Mouse (Mus musculus): Measurements from ENCODE around the gene Tns4. TPM values are rescaled to one million over a fixed set of nuclear protein-coding genes. Genes with fewer than 3 reads are reported as not detected.

The Tns4 gene
- 0.44 TPM for polyA plus RNA-seq (2015; fragmentation: Illumina TruSeq; extraction: RNeasy Lipid Tissue Mini Kit (QIAGEN cat#74804); ENCODE audit: insufficient read depth, low replicate concordance)

DNA sequence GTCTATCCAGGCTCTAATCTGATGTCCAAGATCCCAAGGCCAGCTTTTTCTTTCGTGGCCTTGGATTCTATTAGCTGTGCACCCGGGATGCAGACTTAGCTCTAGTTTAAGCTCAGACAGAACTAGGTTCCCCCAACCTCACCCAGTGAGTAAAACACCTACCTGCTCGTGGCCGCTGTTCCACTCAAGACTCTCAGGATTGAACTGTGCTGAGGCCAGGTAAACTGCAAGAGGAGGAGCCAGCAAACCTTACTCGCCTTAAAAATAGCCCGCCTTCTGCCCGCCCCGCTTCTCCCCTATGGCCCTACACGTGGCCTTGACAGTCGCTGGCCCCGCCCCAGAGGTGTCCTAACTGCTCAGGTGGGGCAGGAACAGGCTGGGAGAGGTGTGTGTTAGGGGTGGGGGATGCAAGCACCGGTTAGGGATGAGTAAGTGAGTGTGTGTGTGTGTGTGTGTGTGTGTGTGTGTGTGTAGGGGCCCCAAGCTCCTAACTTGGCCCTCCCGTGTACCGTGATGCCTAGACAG is at the start of gene Tns4:
Gene Tns4, minus strand, starts transcription at position 230 of the 525 bp plus-strand sequence.

DNA sequence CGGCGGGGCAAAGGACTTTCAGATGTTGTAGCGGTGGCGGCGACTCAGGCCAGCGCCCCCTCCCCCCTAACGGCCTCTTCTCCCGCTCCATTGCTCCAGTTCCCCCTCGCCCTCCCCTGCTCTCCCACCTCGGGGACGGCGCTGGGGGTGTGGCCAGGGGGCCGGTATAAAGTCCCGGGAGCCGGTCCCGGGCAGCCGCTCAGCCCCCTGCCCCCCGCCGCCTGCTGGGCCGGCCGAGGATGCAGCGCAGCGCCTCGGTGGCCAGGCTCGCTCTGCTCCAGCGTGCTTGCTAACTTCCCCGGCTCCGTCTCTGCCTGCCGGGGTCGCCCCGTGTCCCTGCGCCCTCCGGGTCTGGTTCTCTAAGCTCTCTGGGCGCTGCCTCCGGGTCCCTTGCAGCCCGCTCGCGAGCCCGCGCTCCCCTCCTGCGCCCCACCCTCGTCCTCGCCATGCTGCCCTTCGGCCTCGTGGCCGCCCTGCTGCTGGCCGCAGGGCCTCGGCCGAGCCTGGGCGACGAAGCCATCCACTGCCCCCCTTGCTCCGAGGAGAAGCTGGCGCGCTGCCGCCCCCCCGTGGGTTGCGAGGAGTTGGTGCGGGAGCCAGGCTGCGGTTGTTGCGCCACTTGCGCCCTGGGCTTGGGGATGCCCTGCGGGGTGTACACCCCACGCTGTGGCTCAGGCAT is 47.9 kb downstream of the Tns4 start, which contains the start of gene Igfbp4:
Gene Igfbp4, plus strand, starts transcription at position 194 of the 679 bp plus-strand sequence.

DNA sequence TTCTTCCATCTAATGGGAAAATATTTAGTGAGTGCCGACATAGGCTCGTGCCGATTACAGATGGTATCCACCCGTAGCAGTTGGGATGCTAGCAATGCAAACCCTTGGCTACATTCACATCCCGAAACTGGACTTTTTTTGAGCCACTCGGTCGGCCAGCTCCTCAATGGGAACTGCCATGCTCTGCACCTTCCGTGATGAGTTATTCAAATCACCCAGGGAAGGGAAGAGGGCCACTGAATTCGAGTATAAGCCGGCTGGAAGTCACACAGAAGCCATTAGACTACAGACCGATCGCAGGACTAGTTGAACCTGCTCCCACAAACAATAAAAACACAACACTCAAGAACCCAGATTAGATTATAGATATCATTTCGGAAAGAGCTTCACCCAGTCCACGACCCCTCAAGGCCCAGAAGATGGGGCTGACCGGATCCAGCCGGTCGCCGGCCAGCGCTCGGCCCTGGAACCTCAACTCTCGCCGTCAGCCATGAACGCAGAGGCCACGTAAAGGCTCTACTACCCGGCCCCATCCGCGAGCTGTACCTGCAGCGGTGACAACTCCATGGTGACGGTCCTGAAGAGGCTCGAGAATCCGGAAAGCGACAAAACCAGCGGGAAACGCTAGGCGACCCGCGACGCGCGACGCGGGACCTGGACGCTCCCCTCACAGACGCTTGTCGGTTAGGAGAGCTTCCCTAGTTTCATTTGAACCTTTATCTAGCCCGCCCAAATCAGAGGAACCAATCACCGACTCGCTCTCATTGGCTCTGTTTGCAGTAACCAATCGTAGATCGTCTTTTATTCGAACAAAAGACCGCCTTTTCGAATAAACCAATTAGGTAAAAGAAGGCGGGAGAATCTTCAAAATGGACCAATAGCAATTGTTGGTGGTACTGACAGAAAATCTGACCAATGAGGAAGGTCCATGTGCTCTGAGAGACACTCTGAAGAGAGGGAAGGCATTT is 65.3 kb downstream of the Tns4 start, which contains the start of gene Top2a:
Gene Top2a, minus strand, starts transcription at position 690 of the 968 bp plus-strand sequence.

Other genes with a start within 250 kb of the Tns4 start
- 18.5 TPM for gene Wipf2, start 225.7 kb downstream of the Tns4 start, polyA plus RNA-seq (2015; fragmentation: Illumina TruSeq; extraction: RNeasy Lipid Tissue Mini Kit (QIAGEN cat#74804); ENCODE audit: insufficient read depth, low replicate concordance)
- 8.2 TPM for gene Cdc6, start 181.5 kb downstream of the Tns4 start, polyA plus RNA-seq (2015; fragmentation: Illumina TruSeq; extraction: RNeasy Lipid Tissue Mini Kit (QIAGEN cat#74804); ENCODE audit: insufficient read depth, low replicate concordance)
- 15.3 TPM for gene Rara, start 161.5 kb downstream of the Tns4 start, polyA plus RNA-seq (2015; fragmentation: Illumina TruSeq; extraction: RNeasy Lipid Tissue Mini Kit (QIAGEN cat#74804); ENCODE audit: insufficient read depth, low replicate concordance)
- not detected for gene Gjd3, start 106.3 kb downstream of the Tns4 start, polyA plus RNA-seq (2015; fragmentation: Illumina TruSeq; extraction: RNeasy Lipid Tissue Mini Kit (QIAGEN cat#74804); ENCODE audit: insufficient read depth, low replicate concordance)
- 72.4 TPM for gene Top2a, start 65.1 kb downstream of the Tns4 start, polyA plus RNA-seq (2015; fragmentation: Illumina TruSeq; extraction: RNeasy Lipid Tissue Mini Kit (QIAGEN cat#74804); ENCODE audit: insufficient read depth, low replicate concordance)
- 75.3 TPM for gene Igfbp4, start 48.1 kb downstream of the Tns4 start, polyA plus RNA-seq (2015; fragmentation: Illumina TruSeq; extraction: RNeasy Lipid Tissue Mini Kit (QIAGEN cat#74804); ENCODE audit: insufficient read depth, low replicate concordance)
- 86.0 TPM for gene Ccr7, start 65.8 kb upstream of the Tns4 start, polyA plus RNA-seq (2015; fragmentation: Illumina TruSeq; extraction: RNeasy Lipid Tissue Mini Kit (QIAGEN cat#74804); ENCODE audit: insufficient read depth, low replicate concordance)
- gene Smarce1, start 141.7 kb upstream of the Tns4 start, polyA plus RNA-seq (2015; fragmentation: Illumina TruSeq; extraction: RNeasy Lipid Tissue Mini Kit (QIAGEN cat#74804); ENCODE audit: insufficient read depth, low replicate concordance), result 150 TPM
- gene Krt222, start 154.8 kb upstream of the Tns4 start, polyA plus RNA-seq (2015; fragmentation: Illumina TruSeq; extraction: RNeasy Lipid Tissue Mini Kit (QIAGEN cat#74804); ENCODE audit: insufficient read depth, low replicate concordance), result 4.5 TPM
- gene Krt24, start 196.0 kb upstream of the Tns4 start, polyA plus RNA-seq (2015; fragmentation: Illumina TruSeq; extraction: RNeasy Lipid Tissue Mini Kit (QIAGEN cat#74804); ENCODE audit: insufficient read depth, low replicate concordance), result not detected
- gene Krt25, start 233.6 kb upstream of the Tns4 start, polyA plus RNA-seq (2015; fragmentation: Illumina TruSeq; extraction: RNeasy Lipid Tissue Mini Kit (QIAGEN cat#74804); ENCODE audit: insufficient read depth, low replicate concordance), result not detected
- not detected for gene Krt26, start 248.7 kb upstream of the Tns4 start, polyA plus RNA-seq (2015; fragmentation: Illumina TruSeq; extraction: RNeasy Lipid Tissue Mini Kit (QIAGEN cat#74804); ENCODE audit: insufficient read depth, low replicate concordance)